Mouse (Mus musculus): ENCODE results near the gene Rin3.
"Not testable (repeated sequence)": the region's sequence is repeated elsewhere in the genome, so short reads cannot be mapped to it uniquely, and the experiment has no call there.

Rin3 gene

DNA sequence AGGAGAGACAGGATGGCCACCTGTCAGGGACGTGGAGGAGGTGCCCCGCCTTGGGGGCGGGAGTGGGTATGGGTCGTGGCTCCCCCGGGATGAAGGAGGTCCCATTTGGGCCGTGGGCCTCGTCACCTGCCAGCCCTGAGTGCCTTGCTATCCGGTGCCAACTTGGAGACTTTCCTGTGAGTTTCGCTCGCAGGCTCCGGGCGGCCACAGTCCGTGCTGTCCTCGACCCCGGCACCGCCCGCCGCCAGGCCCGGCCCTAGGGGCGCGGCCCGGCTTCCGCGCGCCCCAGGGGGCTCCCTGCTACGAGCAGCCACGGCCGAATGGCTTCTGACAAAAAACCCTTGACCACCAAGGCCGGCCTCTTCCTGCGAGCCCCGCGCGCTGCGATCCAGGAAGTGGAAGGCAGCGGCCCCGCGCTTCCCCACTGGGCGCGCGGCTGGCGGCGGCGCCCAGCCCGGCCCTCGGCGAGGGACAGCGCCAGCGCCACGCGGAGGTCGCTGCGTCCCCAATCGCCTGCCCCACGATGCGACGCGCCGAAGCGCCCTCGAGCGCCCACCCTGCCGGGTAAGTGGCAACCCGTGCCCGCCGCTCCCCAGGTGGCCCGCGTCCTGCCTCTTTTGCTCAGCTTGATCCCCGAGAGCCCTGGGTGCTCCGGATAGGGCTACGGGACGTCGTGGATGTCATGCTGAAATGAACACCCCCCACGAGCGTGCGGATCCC, at the start of gene Rin3:
Rin3 (plus strand) TSS at position 286 of the 720 bp plus-strand sequence.
- DNase-seq (ENCODE audit: low spot score), result peak; percentile 51

DNA sequence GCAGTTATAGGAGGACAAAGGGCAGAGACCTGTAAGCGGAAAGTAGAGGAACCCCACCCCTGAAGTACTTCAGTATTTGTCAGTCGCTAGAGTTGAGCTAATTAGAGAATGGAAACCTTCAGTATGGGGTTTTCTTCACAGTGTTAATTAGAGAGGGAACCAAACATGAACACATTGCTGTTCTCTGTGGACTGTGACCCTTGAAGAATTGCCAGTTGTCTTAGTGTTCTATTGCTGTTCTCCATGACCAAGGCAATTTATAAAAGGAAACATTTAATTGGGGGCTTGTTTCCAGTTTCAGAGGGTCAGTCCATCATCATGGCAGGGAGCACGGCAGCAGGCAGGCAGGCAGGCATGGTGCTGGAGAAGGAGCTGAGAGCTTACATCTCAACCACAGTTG, 47.3 kb upstream of the Rin3 start:
- DNase-seq (ENCODE audit: low spot score), result no peak

- no peak for DNase-seq (ENCODE audit: low spot score)
These were observed 46.5 kb upstream of the Rin3 start for GRCm38 (mm10) chr12:102236317-102236716.

- peak; percentile 39 for DNase-seq (ENCODE audit: low spot score)
These were observed 40.6 kb upstream of the Rin3 start for GRCm38 (mm10) chr12:102242076-102242722.

GRCm38 (mm10) chr12:102243915-102244314, 38.9 kb upstream of the Rin3 start:
- peak; percentile 43 for DNase-seq (ENCODE audit: low spot score)

DNA sequence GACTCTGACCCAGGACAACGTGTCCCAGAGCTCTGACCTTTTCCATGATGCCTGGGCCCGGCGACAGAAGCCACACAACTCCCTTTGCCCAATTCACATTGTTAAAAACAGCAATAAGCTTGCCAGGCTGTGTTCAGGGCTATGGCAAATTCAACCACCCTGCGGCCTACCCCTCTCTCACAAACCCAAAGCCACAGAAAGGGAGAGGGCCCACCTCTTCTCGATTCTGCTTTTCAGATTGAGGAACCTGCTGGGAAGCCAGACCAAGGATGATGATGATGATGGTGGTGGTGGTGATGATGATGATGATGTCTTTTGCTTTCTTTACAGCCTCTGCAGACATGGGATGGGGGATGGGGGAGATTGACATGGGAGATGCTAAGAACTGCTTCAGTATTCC, 36.6 kb upstream of the Rin3 start:
- no peak for DNase-seq (ENCODE audit: low spot score)

DNA sequence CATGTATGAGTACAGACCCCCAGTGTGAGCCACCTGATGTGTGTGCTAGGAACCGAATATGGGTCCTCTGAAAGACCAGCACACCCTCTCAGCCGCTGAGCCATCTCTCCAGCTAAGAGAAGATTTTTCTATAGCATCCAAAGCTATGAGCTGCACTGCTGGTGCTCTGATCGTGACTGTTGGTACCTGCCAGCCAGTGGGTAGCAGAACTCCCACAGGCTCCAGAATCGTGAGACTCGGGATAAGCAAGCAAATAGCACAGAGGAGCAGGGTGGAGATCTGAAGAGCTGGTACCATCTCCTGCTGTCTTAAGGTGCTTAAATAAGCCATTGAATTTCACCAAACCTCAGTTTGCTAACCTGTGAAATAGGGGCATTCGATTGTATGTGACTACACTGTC, 34.7 kb upstream of the Rin3 start:
- no peak for DNase-seq (ENCODE audit: low spot score)

GRCm38 (mm10) chr12:102250316-102250715, 32.5 kb upstream of the Rin3 start:
- DNase-seq (ENCODE audit: low spot score), result no peak

GRCm38 (mm10) chr12:102251070-102251469, 31.8 kb upstream of the Rin3 start:
- no peak for DNase-seq (ENCODE audit: low spot score)

GRCm38 (mm10) chr12:102251985-102252384, 30.9 kb upstream of the Rin3 start:
- no peak for DNase-seq (ENCODE audit: low spot score)

- DNase-seq (ENCODE audit: low spot score), result no peak
These were observed 30.3 kb upstream of the Rin3 start for GRCm38 (mm10) chr12:102252525-102252924.

DNA sequence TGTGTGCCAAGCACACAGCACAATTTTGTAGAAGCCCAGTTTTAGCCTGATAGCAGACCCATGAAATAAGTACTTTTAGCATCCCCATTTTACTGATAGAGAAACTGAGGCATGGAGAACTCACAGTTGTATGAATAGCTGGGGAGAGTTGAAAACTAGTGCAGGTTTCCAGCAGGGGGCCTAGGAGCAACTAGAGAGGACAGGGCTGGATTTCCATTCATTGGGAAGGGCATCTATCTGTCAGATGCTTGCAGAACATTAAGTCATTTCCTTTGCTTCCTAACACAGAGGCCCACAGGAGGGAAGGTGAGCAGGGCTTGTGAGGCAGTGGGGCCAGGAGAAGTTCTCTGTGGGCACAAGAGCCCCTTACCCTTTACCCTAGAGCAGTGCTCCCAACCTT, 27.8 kb upstream of the Rin3 start:
- no peak for DNase-seq (ENCODE audit: low spot score)

- no peak for DNase-seq (ENCODE audit: low spot score)
These were observed 24.2 kb upstream of the Rin3 start for GRCm38 (mm10) chr12:102258522-102259112.

DNA sequence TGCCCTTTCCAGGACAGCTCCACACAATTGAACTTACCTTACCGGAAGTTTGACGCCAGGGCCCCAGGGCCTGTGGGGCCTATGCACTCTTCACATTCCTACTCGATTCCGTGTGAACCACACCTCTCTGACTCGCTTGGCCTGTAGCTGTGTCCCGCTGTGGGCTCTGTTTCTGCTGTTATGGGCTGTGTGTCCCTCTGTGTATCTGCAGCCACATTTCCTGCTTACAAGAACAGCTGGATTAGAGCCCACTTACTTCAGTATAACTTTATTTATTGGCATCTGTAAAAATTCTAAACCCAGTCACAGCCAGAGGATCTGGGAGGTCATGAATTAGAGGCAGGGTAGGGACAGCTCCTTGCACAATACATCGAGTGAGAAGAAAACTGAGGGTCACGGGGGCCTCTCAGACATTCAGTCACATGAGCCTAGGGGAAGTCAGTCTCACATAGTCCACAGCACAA, 20.9 kb upstream of the Rin3 start:
- DNase-seq (ENCODE audit: low spot score), result peak; percentile 36

- DNase-seq (ENCODE audit: low spot score), result no peak
These were observed 20.0 kb upstream of the Rin3 start for GRCm38 (mm10) chr12:102262809-102263208.

- no peak for DNase-seq (ENCODE audit: low spot score)
These were observed 19.6 kb upstream of the Rin3 start for GRCm38 (mm10) chr12:102263249-102263648.

GRCm38 (mm10) chr12:102266433-102266832, 16.4 kb upstream of the Rin3 start:
- DNase-seq (ENCODE audit: low spot score), result no peak

- no peak for DNase-seq (ENCODE audit: low spot score)
These were observed 13.7 kb upstream of the Rin3 start for GRCm38 (mm10) chr12:102269144-102269543.

DNA sequence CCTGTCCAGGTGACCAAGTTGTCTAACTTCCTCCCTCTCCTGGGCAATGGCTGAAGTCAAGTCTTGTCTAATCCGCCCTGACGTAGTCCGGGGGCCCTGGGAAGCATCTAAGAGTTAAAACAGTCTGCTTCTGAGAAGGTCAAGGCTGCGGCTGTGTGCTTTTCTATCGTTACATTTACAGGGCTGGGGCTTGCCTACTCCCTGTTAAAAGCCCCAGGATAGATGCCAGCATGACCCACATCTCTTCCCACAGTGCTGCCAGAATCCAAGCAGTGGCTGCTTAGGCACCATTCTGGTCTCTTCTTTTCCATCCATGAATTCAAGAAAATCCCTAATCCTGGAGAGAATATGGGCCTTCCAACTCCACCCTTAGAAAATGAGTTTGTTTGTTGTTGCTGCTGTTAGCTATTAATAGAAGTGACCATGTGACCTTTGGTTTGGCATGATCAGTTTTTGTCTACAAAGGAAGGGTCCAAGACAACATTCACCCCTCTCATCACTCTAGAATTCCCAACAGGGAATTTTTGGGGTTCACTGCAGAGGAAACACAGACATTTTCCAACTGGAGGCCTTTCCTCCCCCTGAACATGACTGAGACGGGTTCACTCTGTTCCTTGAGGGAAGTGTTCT, 12.0 kb upstream of the Rin3 start:
- DNase-seq (ENCODE audit: low spot score), result no peak

- no peak for DNase-seq (ENCODE audit: low spot score)
These were observed 11.4 kb upstream of the Rin3 start for GRCm38 (mm10) chr12:102271447-102271846.

DNA sequence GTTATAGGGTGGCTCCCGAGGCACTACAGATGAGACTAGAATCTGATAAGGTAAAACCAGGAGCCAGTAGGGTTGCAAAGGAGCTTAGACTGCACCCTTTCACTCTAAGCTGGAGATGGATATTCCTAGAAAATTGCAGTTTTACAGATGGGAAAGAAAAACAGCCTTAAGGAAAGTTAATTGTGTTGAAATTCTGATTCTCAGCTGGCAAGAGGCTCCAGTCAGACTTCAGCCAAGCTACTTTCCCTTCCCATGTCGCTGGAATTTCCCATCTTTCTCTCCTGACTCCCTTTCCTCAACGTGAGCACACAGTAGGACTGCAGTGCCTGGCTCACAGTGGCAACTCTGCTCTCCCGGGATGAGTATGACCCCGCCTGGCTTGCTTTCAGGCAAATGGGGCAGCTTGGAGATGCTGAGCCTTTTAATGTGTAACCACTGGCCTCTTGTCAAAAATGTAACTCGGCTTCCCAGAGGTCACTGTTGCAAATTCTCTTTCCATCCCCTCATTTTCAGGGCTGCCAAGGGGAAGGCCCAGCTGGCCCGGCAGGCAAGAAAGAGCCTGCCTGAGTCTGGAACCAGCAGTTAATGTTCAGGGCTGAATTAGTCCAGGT, 6.9 kb upstream of the Rin3 start:
- DNase-seq (ENCODE audit: low spot score), result no peak

- not testable (repeated sequence) for DNase-seq (ENCODE audit: low spot score)
These were observed 2.6 kb upstream of the Rin3 start for GRCm38 (mm10) chr12:102280290-102280689.

Measured in embryo, embryonic 10.5 days (tissue).